ENCODE assay signal across 8 mouse cellular contexts in the genomic region with DNA sequence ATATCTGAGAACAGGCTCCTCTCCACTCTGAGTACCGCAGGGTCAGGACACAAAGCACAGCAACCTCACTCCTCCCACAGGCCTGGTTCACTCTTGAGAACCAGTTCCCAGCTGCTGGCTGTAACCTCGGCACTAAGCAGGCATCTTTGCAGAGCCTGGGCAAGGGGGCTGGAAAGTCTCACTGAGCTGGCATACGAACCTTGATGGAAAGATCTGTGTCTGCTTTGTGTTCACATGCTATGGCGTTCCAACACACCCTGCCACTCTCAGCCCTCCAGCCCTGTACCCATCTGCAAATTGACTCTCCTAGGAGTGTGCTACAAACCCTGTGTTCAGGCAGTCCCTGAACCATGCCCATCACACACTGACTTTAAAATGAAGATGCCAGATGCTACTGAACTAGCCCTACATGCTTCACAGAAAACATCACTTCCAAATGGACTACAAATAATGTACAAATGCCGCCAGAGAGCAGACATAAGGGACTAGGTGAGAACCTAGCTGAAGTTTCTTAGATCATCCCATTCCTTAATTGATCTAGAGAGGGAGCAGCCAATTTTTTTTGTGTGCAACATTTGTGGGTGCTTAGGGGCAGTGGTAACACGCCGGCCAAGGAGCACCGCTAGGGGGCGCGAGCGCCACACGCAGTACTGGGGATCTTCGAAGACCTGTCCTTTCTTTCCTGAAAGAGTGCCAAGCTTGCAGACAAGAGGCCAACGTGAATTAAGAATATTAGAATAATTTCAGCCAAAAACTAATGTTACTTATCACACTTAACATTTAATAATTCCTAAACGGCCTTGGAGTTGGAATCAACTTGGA. TPM values are rescaled to one million over a fixed set of nuclear protein-coding genes. Genes with fewer than 3 reads are reported as not detected.
DNase-seq lines count a peak whose midpoint lies in the region; ATAC-seq lines count a peak whose summit lies in the region.
"Had no signal": no experiment of that assay in that cellular context is flagged by ENCODE, and none has a peak within 500 bp of the region (broad histone marks: within the 10 kb centered on the region; RNA-seq: fewer than 3 reads in every experiment).

No protein-coding gene starts in this region.

- no peaks in the 10 kb centered on the region for H3K27me3 ChIP-seq in intestine, embryonic 16.5 days (replicated peaks; ENCODE audit: control insufficient read depth, insufficient read depth, low read length)
- H3K27me3 ChIP-seq in stomach, embryonic 14.5 days (ENCODE audit: control insufficient read depth, insufficient read depth, low read length), result no peaks in the 10 kb centered on the region

- no peak overlapping the region for H3K9ac ChIP-seq in intestine, embryonic 16.5 days (ENCODE audit: low read depth, low read length)
- H3K9ac ChIP-seq in stomach, embryonic 14.5 days (replicated peaks; ENCODE audit: low read depth, low read length), result no peak overlapping the region

- no peaks in the 10 kb centered on the region for H3K36me3 ChIP-seq in intestine, embryonic 16.5 days (ENCODE audit: control insufficient read depth, insufficient read depth, low read length)
- no peaks in the 10 kb centered on the region for H3K36me3 ChIP-seq in stomach, embryonic 14.5 days (ENCODE audit: control insufficient read depth, insufficient read depth, low read length)

- peaks cover 7% of the 10 kb centered on the region for H3K4me1 ChIP-seq in intestine, embryonic 16.5 days (ENCODE audit: control insufficient read depth, insufficient read depth, low read length)
- 0 out of 2 replicates have a peak, but pooled peaks cover 4% of the 10 kb centered on the region for H3K4me1 ChIP-seq in stomach, embryonic 14.5 days (ENCODE audit: control insufficient read depth, insufficient read depth, low read length)

- peak overlapping the region; percentile 24; the same call in 1 of the 2 replicates for H3K27ac ChIP-seq in intestine, embryonic 16.5 days (ENCODE audit: low read length)
- no peak overlapping the region for H3K27ac ChIP-seq in stomach, embryonic 14.5 days (ENCODE audit: low read length)

- H3K4me3 ChIP-seq in intestine, embryonic 16.5 days (ENCODE audit: low read length), result no peak overlapping the region
- no peak overlapping the region for H3K4me3 ChIP-seq in stomach, embryonic 14.5 days (ENCODE audit: low read depth, low read length)
- H3K4me3 ChIP-seq: myocyte had no signal

- intact Hi-C loops in left cerebral cortex, postnatal 36 days (cut with DNase I), result loop anchor here (10.0 kb wide), 1 partner anchor 176 kb away; the partner anchor contains the start of gene Ube3c

- H3K9me3 ChIP-seq in intestine, embryonic 16.5 days (ENCODE audit: control insufficient read depth, low read length), result no peaks in the 10 kb centered on the region
- no peaks in the 10 kb centered on the region for H3K9me3 ChIP-seq in stomach, embryonic 14.5 days (ENCODE audit: control insufficient read depth, low read depth, low read length)

- ATAC-seq in intestine, embryonic 16.5 days, result peak; percentile 66
- 0 out of 2 replicates have a peak, but pooled peaks have one; percentile 64 for ATAC-seq in stomach, embryonic 14.5 days (ENCODE audit: insufficient number of reproducible peaks, insufficient read depth, low FRiP score, low read depth)

- DNase-seq in R1 (ENCODE audit: low read depth, low spot score), result peak; percentile 61
- peak; percentile 70 to 84 for DNase-seq in cerebellum, adult 18-20 months
- DNase-seq in frontal cortex, postnatal 36 days (ENCODE audit: low spot score in 2 of 2), result peak; percentile 70 to 74
- peak; percentile 35 to 59 for DNase-seq in left cerebral cortex, postnatal 36 days (ENCODE audit: low spot score in 2 of 2)
- DNase-seq in natural killer cell, adult 2 months (ENCODE audit: low spot score in 2 of 2), result peak; percentile 19 to 50

- 16% methylated on average over 15 of the region's 15 CpGs for WGBS in intestine, embryonic 16.5 days
- WGBS in stomach, embryonic 14.5 days, result 20% methylated on average over 15 of the region's 15 CpGs

- no peak overlapping the region for H3K4me2 ChIP-seq in intestine, embryonic 16.5 days (ENCODE audit: low read depth, low read length)
- H3K4me2 ChIP-seq in stomach, embryonic 14.5 days (replicated peaks; ENCODE audit: low read depth, low read length), result no peak overlapping the region

RNA-seq across cellular contexts. Expression of gene Lmbr1, which starts 11.0 kb away (rescaled TPM):
- polyA plus RNA-seq in intestine, embryonic 16.5 days (2015; fragmentation: Nextera tagmentation; extraction: Ambion mirVana), result 11.2 and 12.3 TPM in 2 replicates
- 10 to 100 TPM; 29.4 to 31.7 TPM for total RNA-seq in left cerebral cortex, postnatal 36 days (2021)
- polyA plus RNA-seq in stomach, embryonic 14.5 days (2014; fragmentation: Nextera tagmentation; extraction: Ambion mirVana), result 12.9 and 14.2 TPM in 2 replicates

RNA-seq across cellular contexts. Expression of gene Nom1, which starts 45.3 kb away (rescaled TPM):
- 29.0 and 32.8 TPM in 2 replicates for polyA plus RNA-seq in intestine, embryonic 16.5 days (2015; fragmentation: Nextera tagmentation; extraction: Ambion mirVana)
- 10 to 100 TPM; 20.7 to 21.4 TPM for total RNA-seq in left cerebral cortex, postnatal 36 days (2021)
- 19.0 and 23.4 TPM in 2 replicates for polyA plus RNA-seq in stomach, embryonic 14.5 days (2014; fragmentation: Nextera tagmentation; extraction: Ambion mirVana)
